Mouse (Mus musculus): ENCODE measurements at regions not wholly inside any gene's neighbourhood (a gene's known extent, or its start where the extent isn't known, plus 50 kb on each side); places are given as distances from the start of the nearest gene placed in this dataset.

GRCm38 (mm10) chr1:60625698-60626486 is 59.0 kb upstream of the Raph1 start:
- 74% methylated on average over 17 of the region's 17 CpGs for WGBS
- ATAC-seq (ENCODE audit: insufficient number of reproducible peaks, low FRiP score, low TSS enrichment, low read depth) (no peak), DNase-seq (ENCODE audit: low spot score) (no peak)
- no peak overlapping the region for H3K4me2 ChIP-seq (ENCODE audit: low read depth, severe bottlenecking)
- no peak overlapping the region for H3K27ac ChIP-seq (replicated peaks; ENCODE audit: low read depth, low read length)
- no peaks in the 10 kb centered on the region for H3K9me3 ChIP-seq (ENCODE audit: control insufficient read depth, low read length)
- H3K4me1 ChIP-seq (ENCODE audit: control insufficient read depth, insufficient read depth, low read length) = 0 out of 2 replicates have a peak, but pooled peaks cover 3% of the 10 kb centered on the region
- no peak overlapping the region for H3K9ac ChIP-seq (ENCODE audit: low read length)
- no peaks in the 10 kb centered on the region for H3K36me3 ChIP-seq (ENCODE audit: control insufficient read depth, insufficient read depth, low read length)
- H3K27me3 ChIP-seq (ENCODE audit: control insufficient read depth, insufficient read depth, low read length) = no peaks in the 10 kb centered on the region
- no peak overlapping the region for H3K4me3 ChIP-seq (ENCODE audit: low read depth, low read length)

- H3K36me3 ChIP-seq (ENCODE audit: control insufficient read depth, insufficient read depth, low read length) = no peaks in the 10 kb centered on the region
- H3K27ac ChIP-seq (replicated peaks; ENCODE audit: low read depth, low read length) = no peak overlapping the region
- 0 out of 2 replicates have a peak, but pooled peaks cover 3% of the 10 kb centered on the region for H3K4me1 ChIP-seq (ENCODE audit: control insufficient read depth, insufficient read depth, low read length)
- H3K4me3 ChIP-seq (ENCODE audit: low read depth, low read length) = no peak overlapping the region
- H3K9ac ChIP-seq (ENCODE audit: low read length) = no peak overlapping the region
- no peaks in the 10 kb centered on the region for H3K9me3 ChIP-seq (ENCODE audit: control insufficient read depth, low read length)
- ATAC-seq (ENCODE audit: insufficient number of reproducible peaks, low FRiP score, low TSS enrichment, low read depth) (no peak), DNase-seq (ENCODE audit: low spot score) (no peak)
- 92% methylated on average over 4 of the region's 4 CpGs for WGBS
- H3K4me2 ChIP-seq (ENCODE audit: low read depth, severe bottlenecking) = no peak overlapping the region
- H3K27me3 ChIP-seq (ENCODE audit: control insufficient read depth, insufficient read depth, low read length) = no peaks in the 10 kb centered on the region
Observed at GRCm38 (mm10) chr1:60624231-60624630, 57.3 kb upstream of the Raph1 start.

- 0 out of 2 replicates have a peak, but pooled peaks cover 3% of the 10 kb centered on the region for H3K4me1 ChIP-seq (ENCODE audit: control insufficient read depth, insufficient read depth, low read length)
- no peaks in the 10 kb centered on the region for H3K9me3 ChIP-seq (ENCODE audit: control insufficient read depth, low read length)
- 90% methylated on average over 3 of the region's 3 CpGs for WGBS
- H3K4me2 ChIP-seq (ENCODE audit: low read depth, severe bottlenecking) = no peak overlapping the region
- no peaks in the 10 kb centered on the region for H3K27me3 ChIP-seq (ENCODE audit: control insufficient read depth, insufficient read depth, low read length)
- no peak for DNase-seq (ENCODE audit: low spot score)
- no peaks in the 10 kb centered on the region for H3K36me3 ChIP-seq (ENCODE audit: control insufficient read depth, insufficient read depth, low read length)
- no peak for ATAC-seq (ENCODE audit: insufficient number of reproducible peaks, low FRiP score, low TSS enrichment, low read depth)
- no peak overlapping the region for H3K4me3 ChIP-seq (ENCODE audit: low read depth, low read length)
- H3K9ac ChIP-seq (ENCODE audit: low read length) = no peak overlapping the region
- no peak overlapping the region for H3K27ac ChIP-seq (replicated peaks; ENCODE audit: low read depth, low read length)
Observed at GRCm38 (mm10) chr1:60623440-60624016, 56.6 kb upstream of the Raph1 start.

GRCm38 (mm10) chr1:60621770-60622169 is 54.9 kb upstream of the Raph1 start:
- DNase-seq (ENCODE audit: low spot score) (no peak), ATAC-seq (ENCODE audit: insufficient number of reproducible peaks, low FRiP score, low TSS enrichment, low read depth) (no peak)
- WGBS = 85% methylated on average over 3 of the region's 3 CpGs
- no peak overlapping the region for H3K4me3 ChIP-seq (ENCODE audit: low read depth, low read length)
- no peak overlapping the region for H3K27ac ChIP-seq (replicated peaks; ENCODE audit: low read depth, low read length)
- 0 out of 2 replicates have a peak, but pooled peaks cover 3% of the 10 kb centered on the region for H3K4me1 ChIP-seq (ENCODE audit: control insufficient read depth, insufficient read depth, low read length)
- no peaks in the 10 kb centered on the region for H3K36me3 ChIP-seq (ENCODE audit: control insufficient read depth, insufficient read depth, low read length)
- H3K9ac ChIP-seq (ENCODE audit: low read length) = no peak overlapping the region
- no peaks in the 10 kb centered on the region for H3K27me3 ChIP-seq (ENCODE audit: control insufficient read depth, insufficient read depth, low read length)
- no peak overlapping the region for H3K4me2 ChIP-seq (ENCODE audit: low read depth, severe bottlenecking)
- H3K9me3 ChIP-seq (ENCODE audit: control insufficient read depth, low read length) = no peaks in the 10 kb centered on the region

GRCm38 (mm10) chr1:60621064-60621726 is 54.3 kb upstream of the Raph1 start:
- no peak for DNase-seq (ENCODE audit: low spot score)
- no peaks in the 10 kb centered on the region for H3K9me3 ChIP-seq (ENCODE audit: control insufficient read depth, low read length)
- no peak overlapping the region for H3K4me3 ChIP-seq (ENCODE audit: low read depth, low read length)
- no peak overlapping the region for H3K27ac ChIP-seq (replicated peaks; ENCODE audit: low read depth, low read length)
- no peaks in the 10 kb centered on the region for H3K27me3 ChIP-seq (ENCODE audit: control insufficient read depth, insufficient read depth, low read length)
- H3K4me2 ChIP-seq (ENCODE audit: low read depth, severe bottlenecking) = no peak overlapping the region
- H3K4me1 ChIP-seq (ENCODE audit: control insufficient read depth, insufficient read depth, low read length) = 0 out of 2 replicates have a peak, but pooled peaks cover 1% of the 10 kb centered on the region
- no peak for ATAC-seq (ENCODE audit: insufficient number of reproducible peaks, low FRiP score, low TSS enrichment, low read depth)
- no peaks in the 10 kb centered on the region for H3K36me3 ChIP-seq (ENCODE audit: control insufficient read depth, insufficient read depth, low read length)
- 85% methylated on average over 8 of the region's 8 CpGs for WGBS
- no peak overlapping the region for H3K9ac ChIP-seq (ENCODE audit: low read length)

GRCm38 (mm10) chr1:60618389-60618788 is 51.5 kb upstream of the Raph1 start:
- Histone ChIP-seq H3K4me3 (ENCODE audit: low read depth, low read length) (no peak overlapping the region), H3K27me3 (ENCODE audit: control insufficient read depth, insufficient read depth, low read length) (no peaks in the 10 kb centered on the region), H3K9ac (ENCODE audit: low read length) (no peak overlapping the region), H3K9me3 (ENCODE audit: control insufficient read depth, low read length) (no peaks in the 10 kb centered on the region), H3K4me2 (ENCODE audit: low read depth, severe bottlenecking) (no peak overlapping the region), H3K27ac (replicated peaks; ENCODE audit: low read depth, low read length) (no peak overlapping the region), H3K36me3 (ENCODE audit: control insufficient read depth, insufficient read depth, low read length) (no peaks in the 10 kb centered on the region), H3K4me1 (ENCODE audit: control insufficient read depth, insufficient read depth, low read length) (no peaks in the 10 kb centered on the region)
- DNase-seq (ENCODE audit: low spot score) = no peak
- ATAC-seq (ENCODE audit: insufficient number of reproducible peaks, low FRiP score, low TSS enrichment, low read depth) = no peak
- WGBS = 90% methylated on average over 1 of the region's 1 CpGs

GRCm38 (mm10) chr1:60616916-60617315 is 50.0 kb upstream of the Raph1 start:
- H3K9me3 ChIP-seq (ENCODE audit: control insufficient read depth, low read length) = no peaks in the 10 kb centered on the region
- H3K9ac ChIP-seq (ENCODE audit: low read length) = no peak overlapping the region
- H3K27me3 ChIP-seq (ENCODE audit: control insufficient read depth, insufficient read depth, low read length) = no peaks in the 10 kb centered on the region
- DNase-seq (ENCODE audit: low spot score) (no peak), ATAC-seq (ENCODE audit: insufficient number of reproducible peaks, low FRiP score, low TSS enrichment, low read depth) (no peak)
- no peaks in the 10 kb centered on the region for H3K36me3 ChIP-seq (ENCODE audit: control insufficient read depth, insufficient read depth, low read length)
- H3K4me2 ChIP-seq (ENCODE audit: low read depth, severe bottlenecking) = no peak overlapping the region
- H3K27ac ChIP-seq (replicated peaks; ENCODE audit: low read depth, low read length) = no peak overlapping the region
- WGBS = 68% methylated on average over 2 of the region's 2 CpGs
- no peaks in the 10 kb centered on the region for H3K4me1 ChIP-seq (ENCODE audit: control insufficient read depth, insufficient read depth, low read length)
- no peak overlapping the region for H3K4me3 ChIP-seq (ENCODE audit: low read depth, low read length)

Data from limb, embryonic 11.5 days (tissue).